Mouse (Mus musculus) cerebellum, adult 18-20 months (tissue): Measurements from ENCODE around the gene Sept5.

ENCODE experiments used
- DNase-seq, 2 experiments: peaks; one replicate each; pipeline ENCODE4 v3.0.0; 2021

Gene Sept5

DNA sequence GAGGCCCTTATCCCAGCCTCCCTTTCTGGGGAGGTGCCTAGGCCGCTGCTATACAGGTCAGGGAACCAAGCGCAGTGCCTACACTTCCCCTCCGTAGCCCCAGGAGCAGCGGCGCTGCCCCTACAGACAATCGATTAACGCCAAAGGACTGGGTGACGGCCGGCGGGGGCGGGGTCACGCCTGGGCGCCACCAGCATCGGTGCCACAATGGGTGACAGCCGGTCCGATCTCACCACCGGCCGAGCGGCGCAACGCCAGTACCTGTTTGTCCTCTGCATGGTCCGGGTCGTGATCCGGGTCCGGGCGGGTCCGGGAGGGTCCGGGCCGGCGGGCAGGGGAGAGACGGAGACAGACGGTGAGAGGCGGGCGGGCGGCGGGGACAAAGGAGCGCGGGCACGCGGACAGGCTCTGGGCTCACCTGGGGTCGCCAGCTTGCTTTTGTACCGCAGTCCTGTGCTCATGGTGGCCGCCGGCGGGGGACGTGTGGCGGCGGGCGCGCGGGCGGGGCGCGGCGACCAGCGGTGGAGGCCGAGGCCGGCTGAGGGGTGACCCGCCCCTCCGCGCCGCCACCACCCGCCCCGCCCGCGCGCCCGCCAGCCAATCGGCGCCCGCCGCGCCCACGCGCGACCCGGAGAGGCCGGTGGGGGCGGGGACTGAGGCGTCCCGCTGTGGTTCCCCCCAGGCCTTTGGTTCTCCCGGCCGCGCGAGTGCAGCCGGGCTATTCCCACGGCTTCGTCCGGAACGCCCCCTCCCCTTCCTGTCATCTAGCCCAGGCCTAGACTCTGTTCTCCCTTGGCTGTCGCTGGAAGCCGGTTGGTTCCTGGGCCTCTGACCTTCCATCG lies at the start of gene Sept5:
Gene Sept5, minus strand, starts transcription at position 565 of the 842 bp plus-strand sequence.
- DNase-seq, result peak; percentile 84 to 93

DNA sequence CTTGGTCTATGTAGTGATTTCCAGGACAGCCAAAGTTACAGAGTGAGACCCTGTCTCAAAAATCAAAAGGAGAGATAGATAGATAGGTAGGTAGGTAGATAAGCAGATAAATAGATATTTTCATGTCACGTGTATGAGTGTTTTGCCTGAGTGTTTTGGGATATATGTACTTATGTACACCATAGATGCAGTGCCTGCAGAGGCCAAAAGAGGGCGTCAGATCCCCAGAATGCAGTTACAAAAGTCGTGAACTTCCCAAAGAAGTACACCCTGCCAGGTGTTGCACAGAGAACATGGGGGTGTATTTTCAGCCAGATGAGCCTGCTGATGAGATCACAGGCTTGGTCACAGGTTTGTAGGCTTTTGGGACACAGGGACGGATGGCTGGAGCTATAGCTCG lies 49.4 kb upstream of the Sept5 start:
- no peak for DNase-seq

DNA sequence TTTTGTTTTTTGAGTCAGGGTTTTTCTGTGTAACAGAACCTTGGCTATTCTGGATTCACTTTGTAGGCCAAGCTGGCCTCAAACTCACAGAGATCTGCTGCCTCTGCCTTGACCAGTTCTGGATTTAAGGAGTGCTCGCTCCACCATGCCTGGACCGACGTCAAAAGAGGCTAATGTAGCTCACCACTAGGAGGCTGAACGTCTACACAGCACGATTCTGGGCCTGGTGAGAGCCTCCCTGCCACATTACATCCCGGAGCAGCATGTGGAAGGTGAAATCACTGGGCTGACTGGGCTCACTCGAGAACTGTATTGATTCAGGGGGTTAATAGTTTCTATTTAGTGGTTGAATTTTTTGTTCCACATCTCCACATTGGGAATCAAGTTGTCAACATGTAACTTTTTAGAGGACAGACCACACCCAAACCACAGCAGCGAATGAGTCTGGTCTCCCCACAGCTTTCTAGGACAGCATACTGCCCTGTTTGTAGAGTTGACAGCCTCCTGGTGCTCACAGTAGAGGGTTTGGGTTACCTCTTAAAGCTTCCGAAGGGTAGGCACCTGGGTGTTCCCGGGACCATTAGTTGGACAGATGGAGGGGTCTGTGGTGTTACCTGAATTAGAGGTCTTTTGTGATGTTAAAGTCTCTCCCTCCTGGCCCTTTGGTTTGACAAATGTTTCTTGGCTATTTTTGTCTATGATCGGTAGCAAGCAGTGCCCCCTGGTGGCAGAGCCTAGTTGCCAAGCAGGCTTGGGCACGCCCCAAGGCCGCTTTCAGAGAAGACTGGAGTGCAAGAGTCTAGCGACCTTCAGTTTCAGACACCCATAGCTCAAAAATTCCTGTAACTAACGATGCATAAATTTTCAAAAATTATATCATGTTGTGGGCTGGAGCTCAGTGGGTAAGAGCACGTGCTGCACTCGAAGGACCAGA lies 48.3 kb upstream of the Sept5 start:
- DNase-seq, result peak; percentile 47 to 64

DNA sequence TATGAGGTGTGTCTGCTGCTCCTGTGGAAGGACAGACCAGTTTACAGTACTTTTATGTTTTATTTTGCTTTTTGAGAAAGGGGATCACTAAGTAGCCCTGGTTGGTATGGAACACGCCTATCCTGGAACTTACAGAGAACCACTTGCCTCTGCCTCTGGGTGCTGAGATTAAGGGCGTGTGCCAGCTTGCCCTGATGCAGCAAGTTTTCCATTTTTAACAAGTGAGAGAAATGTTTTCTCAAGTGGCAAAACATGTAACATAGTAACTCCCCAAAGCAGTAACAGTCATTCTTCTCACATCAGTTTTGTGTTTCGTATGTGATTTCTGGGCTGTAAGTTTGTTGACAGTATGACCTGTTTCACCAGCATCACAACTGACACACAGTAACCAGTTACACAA lies 43.3 kb upstream of the Sept5 start:
- DNase-seq, result no peak

DNA sequence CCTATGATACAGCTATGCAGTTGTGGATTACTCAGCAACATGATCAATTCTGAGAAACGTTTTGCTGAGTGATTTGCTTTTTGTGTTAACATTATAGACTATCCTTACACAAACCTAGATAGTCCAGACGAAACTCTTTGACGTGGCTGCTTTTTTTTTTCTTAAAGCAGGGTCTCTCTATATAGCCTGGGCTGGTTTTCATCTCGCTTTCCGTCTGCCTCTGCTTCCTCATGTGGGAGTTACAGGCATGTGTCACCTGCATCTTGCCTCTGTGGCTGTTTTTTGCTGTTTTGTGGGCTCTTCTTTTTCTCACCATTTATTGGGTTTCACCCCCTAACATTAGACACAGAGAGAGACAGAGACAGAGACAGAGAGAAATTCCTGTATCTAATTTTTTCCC lies 42.3 kb upstream of the Sept5 start:
- no peak for DNase-seq

DNA sequence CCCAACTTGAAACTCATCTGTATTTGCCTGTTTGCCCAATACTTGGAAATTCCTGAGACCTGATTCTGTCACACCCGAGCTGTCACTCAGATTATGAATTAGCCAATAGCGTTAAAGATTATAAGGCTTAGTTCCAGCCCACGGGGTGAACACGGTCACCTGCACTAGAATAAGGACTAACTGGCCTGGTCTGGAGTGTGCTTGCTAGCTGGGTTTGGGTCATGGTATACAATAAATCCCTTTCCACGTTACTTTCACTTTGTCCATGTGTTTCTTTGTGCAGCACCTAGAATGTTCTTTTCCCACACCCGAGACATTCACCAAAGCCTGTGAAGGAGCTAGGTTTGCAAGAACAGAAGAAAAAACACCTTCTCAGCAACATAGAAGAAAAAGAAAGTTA lies 40.2 kb upstream of the Sept5 start:
- no peak for DNase-seq

DNA sequence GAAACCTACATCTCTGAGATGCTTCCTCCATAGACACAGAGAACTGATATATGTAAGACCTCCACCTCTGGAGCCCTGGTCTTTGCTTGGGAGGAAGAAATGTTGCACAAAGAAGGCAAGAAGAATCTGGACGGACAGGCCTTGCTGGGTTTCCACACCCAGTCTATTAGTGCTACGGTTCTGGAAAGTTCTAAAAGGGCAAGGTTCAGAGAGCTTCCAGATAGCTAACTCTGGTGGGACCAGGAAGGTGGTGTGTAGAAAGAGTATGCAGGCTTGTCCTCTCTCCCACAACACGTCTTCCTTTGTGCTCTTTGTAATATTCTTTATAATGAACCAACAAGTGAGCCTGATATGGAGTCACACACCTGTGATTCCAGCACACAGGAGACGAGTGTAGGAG lies 28.8 kb upstream of the Sept5 start:
- DNase-seq, result no peak

DNA sequence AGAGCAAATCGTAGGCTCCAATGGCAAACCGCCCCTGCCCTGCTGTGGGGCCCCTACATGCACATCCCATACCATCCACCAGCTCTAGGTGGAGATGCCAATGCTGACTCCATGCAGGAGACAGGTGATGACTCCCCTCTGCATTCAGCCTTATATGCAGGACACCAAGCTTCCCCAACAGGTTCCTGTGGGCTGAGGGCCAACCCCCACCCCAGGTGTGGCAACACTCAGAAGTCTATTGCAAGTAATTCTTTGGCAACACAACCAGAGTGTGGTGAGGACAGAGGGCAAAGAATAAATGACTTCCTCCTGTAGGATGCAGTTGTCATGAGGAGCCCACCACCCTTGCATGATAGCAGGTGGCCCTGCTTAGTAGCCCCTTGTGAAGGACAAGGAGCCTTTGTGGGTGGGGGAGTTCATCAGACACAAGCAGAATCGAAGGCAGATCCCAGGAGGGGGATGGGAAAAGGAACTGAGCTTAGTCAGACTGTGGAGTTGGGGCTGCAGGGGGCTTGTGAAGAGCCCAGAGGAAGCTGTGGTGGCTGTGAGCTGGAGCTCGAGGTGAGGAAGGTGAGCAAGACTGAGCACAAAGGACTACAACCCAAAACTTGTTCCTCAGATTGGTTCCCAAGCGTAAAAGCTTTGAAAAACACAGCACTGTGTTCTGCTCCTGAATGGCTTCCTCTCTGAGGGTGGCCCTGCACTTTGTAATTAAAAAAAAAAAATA lies 25.8 kb upstream of the Sept5 start:
- no peak for DNase-seq

DNA sequence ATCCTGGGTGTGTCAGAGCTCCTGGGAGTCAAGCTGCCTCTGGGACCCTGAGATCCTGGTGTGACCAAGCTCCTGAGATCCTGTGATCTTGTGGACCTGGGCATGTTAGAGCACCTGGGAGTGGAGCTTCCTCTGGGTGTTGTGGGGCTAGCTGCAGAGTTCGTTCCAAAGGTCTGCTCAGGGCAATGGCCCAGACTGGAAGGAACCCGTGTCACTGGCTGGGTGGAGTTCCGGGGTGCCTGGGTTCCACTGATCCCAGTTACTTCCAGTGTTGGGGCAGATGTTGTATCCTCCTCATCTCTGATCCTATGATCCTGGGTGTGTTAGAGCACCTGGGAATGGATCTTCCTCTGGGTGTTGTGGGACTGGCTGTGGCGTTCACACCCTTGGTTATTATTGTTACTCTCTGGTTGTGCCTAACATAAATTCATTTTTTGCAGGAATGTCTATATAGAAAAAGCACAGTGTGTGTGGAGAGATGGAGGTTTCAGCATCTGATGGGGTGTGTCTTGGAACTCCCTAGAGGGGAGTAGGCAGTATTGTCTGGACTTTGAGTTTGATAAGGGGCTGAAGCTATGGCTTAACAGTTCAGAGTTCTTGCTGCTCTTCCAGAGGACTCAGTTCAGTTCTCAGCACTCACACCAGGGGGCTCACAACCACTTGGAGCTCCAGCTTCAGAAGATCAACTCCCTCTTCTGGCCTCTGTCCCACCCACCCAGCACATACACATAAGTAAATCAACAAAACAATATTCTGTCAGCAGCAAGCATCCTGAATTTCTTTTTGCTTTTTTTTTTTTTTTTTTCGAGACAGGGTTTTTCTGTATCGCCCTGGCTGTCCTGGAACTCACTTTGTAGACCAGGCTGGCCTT lies 23.8 kb upstream of the Sept5 start:
- no peak for DNase-seq

DNA sequence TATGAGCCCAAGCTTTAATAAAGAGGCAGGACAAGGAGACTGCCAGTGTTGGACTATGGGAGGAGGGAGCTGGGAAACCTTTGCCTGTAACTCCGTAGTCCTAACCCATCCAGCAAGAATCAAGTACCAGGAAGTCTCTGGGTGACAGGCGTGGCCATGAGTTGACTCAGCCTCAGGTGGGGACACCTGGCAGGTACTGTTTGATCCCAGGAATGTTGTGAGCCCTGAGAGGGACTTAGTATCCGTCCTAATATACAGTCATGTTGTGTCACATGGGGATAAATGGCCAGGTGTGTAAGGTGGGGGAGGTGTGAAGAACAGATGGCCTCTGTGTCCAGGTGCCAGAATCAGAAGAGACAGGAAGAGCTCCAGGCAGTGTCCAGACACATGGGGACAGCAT lies 19.4 kb upstream of the Sept5 start:
- DNase-seq, result no peak

DNA sequence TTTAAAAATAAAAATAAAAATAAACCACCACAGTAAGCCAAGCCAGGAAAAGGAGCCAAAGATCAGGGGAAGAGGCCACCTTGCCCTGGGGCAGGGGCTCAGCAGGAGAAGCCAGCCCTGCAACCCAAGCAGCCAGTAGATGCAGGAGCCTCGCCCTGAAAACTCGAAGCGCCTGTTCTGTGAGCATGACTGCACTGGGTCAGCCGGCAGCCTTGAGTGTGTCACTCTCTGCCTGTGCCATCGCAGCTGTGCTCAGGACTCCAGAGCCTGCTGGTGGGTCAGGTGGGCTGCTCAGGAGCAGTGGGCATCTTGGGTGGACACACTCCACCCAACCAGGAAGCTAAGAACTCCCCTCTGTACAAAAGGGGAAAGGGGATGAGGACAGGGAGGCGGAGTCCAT lies 15.6 kb upstream of the Sept5 start:
- no peak for DNase-seq

DNA sequence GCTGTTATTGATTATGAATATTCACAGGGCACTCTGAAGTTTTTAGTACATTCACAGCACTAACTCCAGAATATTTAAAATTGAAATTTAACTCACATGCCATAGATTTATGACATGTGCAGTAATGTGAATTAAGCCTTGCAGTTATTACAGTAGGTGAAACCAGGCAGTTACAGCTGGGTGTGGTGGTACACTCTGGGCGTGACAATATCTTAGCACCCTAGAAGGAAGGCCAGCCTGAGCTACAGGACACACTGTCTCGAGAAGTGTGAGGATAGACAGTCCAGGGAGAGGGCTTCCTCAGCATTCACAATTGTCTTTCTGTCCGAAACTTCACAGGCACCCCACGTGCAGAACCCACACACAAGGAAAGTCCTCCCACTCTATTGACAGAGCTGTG lies 14.7 kb upstream of the Sept5 start:
- DNase-seq, result no peak

DNA sequence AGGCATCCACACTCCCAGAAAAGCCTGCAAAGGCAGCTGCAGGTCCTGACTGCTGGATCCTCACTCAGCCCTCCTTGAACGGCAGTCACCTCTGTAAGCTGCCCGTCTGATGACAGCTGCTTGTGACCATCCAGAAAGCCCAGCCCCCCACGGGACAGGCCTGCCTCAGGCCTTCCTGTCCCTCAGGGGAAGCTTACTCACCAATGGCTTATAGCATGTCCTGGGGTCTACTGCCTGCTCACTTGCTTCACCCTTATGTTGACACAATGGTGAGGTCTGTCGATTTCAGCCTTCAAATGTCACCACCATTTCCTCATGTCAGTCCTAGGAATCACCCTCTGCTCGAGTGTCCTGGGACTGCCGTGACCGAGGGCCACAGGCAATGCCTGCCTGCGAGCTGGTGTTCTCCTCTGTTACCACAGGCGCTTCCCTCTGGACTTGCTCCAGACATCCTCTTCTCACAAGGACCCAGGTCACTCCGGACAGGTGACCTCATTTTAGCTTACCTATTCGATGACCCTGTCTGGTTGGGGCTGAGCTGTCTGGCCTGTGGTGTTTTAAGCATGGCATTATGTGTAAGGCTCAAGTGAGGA lies 13.7 kb upstream of the Sept5 start:
- DNase-seq, result no peak

DNA sequence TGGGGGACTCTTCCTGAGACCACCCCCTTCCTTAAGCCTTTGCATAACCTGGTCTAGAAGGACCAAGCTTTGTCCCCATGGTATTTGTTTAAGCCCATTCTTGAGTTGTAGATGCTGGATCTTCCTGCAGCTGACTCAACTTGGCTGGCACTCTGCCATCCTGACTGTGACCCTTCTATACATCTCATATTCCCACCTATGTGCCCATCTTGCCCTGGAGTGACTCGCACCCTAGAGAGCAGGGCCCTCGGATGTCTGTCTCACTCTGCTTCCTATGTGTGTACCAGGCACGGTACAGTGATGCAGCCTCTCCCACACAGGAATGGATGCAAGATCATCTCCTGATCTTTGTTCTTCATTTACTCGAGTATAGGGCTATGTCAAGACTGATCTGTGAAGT lies 13.1 kb upstream of the Sept5 start:
- no peak for DNase-seq

DNA sequence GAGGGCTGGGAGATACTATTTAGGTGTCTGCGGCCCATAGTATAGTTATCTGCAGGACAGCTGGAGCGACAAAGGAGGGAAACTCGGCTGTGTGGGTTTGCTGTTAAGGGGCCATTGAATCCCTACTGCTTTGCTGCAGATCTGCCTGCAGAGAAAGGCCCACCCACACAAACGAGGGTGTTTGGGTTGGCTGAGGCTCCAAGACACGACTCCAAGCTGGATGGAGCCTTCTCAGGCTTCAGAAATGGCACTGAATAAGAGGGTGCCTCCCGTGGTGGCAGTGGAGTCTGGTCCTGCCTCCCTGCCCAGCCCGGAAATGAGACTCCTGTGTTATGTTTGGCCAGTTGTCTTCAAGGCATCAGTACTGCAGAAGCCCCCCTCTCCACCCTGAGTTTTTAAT lies 12.5 kb upstream of the Sept5 start:
- DNase-seq, result no peak

DNA sequence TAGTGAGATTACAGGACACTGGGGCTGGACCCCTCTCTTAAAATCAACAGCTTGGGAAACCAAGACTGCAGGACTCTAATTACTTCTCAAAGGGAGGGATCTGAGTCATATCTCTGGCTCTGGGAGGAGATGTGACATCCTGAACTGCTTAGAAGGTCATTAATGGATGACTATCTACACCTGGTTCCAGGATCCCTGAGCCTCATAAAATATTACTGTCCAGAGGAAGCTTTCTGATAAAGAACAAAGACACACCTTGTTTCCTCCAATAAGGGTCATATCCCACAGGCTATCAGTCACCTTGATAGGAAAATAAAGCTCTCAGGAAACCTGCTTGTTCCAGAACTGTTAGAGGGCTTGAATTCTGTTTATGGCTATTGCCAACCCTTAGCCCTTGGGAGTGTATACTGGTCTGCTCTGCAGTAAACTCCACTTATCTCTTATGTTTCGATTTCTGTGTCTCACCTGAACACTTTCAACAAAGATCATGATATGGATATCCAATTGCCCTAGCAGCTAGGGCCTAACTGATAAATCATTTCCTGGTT lies 9.7 kb upstream of the Sept5 start:
- DNase-seq, result no peak

DNA sequence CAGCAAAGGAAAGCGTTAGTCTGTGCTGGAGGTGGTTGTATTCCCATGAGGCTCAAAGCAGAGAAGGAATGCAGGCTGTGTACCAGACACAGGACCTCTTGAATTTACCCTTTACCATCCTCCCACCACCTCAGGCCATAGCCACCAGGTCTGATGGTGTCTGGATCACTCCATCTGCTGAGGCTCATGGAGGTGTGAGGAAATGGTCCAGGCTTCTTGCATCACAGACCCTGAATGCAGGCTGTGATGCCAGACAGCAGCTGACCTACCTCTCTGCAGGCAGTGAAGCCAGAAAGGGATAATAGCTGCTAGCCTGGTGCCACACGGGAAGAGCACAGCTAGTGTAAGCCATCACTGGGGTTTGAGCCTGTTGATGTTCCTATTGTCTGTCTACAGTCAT lies 8.6 kb upstream of the Sept5 start:
- no peak for DNase-seq

DNA sequence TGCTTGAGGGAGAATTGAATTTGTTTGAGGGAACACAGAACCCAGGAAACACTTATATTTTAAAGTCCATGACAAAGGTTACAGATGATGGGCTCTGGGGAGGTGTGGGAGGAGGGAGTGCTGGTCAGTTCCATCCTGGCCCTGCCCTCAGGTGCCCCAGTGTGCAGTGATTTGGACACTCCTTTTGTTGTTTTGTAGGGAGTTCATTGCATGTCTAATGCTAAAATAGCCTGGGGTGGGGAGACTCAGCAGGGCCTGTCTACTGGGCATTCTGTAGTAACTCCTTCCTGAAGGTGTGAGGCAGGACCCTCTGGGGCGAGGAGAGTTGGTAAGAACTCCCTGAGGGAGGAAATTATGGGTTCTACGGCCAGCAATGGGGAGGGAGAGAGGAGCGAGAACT lies 7.0 kb upstream of the Sept5 start:
- no peak for DNase-seq

DNA sequence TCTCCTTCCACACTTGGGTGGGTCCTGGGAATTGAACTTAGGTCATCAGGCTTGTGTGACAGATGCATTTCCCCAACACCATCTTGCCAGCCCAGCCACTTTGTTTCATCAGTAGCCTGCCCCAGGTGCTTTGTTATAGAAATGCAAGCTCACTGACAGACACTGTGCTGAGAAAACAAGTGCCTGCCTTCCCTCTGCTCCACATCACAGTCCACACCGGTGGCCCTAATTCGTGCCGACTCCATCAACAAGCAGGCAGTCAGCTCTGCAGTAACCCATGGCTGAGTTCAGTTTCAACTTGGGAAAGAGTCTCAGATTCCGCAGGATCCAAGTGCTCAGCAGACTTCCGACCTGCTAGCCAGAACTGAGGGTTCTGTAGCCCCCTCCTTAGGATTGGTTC lies 6.6 kb upstream of the Sept5 start:
- DNase-seq, result no peak

DNA sequence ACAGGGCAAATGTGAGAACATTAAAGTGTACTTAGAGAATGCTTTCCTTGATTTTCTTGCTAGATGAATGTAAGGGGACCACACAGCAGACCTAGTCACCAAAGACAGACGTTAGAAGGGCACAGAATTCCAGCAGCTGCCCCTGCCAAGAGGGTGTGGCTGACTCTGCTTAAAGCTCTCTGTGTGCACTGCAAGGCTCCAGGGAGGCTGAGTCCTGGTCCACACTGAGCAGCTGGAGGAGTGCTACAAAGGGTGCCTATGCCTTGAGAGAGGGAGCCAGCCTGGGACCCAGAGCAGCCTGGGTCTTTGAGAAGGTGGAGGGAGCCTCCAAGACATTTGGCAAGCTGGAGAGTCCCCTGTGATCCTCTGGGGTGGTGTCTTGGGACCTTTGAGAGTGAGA lies 3.6 kb upstream of the Sept5 start:
- no peak for DNase-seq

DNA sequence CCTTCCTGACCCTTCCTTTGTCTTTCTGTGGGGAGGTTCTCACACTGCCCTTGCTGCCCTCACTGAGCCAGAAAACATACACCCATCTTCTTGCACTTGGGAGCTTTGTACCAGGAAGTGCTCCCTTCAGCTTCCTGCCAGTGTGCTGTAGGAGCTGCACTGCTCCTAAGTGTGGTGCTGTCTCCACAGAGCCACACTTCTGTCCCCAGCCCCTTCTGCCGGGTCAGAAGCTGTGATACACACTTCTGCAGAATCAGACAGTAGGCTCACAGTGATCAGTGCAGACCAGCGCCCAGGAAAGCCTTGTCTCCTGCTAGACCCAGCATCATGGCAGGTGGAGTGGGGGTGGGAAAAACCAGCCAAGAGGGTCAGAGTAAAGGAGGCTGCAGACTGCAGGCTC lies 3.1 kb upstream of the Sept5 start:
- DNase-seq, result no peak

DNA sequence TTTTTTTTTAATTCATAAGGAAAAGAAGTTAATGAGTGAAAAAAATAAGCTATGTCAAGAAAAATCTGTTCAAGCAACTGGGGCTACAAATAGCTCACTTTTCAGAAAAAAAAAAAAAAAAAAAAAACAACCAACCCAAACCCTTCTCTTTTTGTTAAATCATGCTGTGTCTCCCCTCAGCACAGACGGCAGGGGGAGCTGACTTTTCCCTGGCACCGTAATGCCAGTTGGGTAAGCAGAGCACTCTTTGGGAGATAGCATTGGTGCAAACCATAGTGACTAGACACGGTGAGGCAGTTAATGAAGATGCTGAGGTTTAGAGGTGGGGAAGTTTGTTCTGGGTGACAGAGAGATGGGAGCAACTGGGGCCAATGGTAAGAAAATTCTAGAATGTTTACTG lies 2.3 kb upstream of the Sept5 start:
- no peak for DNase-seq
